Mouse (Mus musculus) limb, embryonic 14.5 days (tissue): Measurements from ENCODE around the gene Dlg1. TPM values are rescaled to one million over a fixed set of nuclear protein-coding genes. Genes with fewer than 3 reads are reported as not detected.
A peak's percentile ranks its signal among the peaks of the same experiment; 100 is the strongest.

Source experiments
- ATAC-seq: fragments of 200-750 bp; cut with Nextera tagmentation; 2 replicates; pipeline ENCODE4 v1.8.0; 2017; ENCODE audit warnings: low read depth, moderate number of reproducible peaks, moderate TSS enrichment; ENCODE audit not compliant: low FRiP score
- DNase-seq: peaks from one replicate; pipeline ENCODE4 v3.0.0-alpha.2; 2015; ENCODE audit warnings: low spot score
- H3K27ac ChIP-seq: fragments of 300-500 bp; sonication (generic); replicated peaks from 2 replicates; pipeline ENCODE4 v1.5.1; 2014; ENCODE audit warnings: low read depth, mild to moderate bottlenecking, low read length, moderate library complexity, mixed read lengths
- H3K27me3 ChIP-seq: fragments of 300-500 bp; sonication (generic); 2 replicates; pipeline ENCODE4 v1.6.1; 2014; ENCODE audit warnings: low read length, mixed read lengths; ENCODE audit not compliant: control insufficient read depth, insufficient read depth
- H3K36me3 ChIP-seq: fragments of 300-500 bp; sonication (generic); 2 replicates; pipeline ENCODE4 v1.6.1; 2014; ENCODE audit warnings: mild to moderate bottlenecking, low read length, moderate library complexity, mixed read lengths; ENCODE audit not compliant: control insufficient read depth, insufficient read depth
- H3K4me1 ChIP-seq: fragments of 300-500 bp; sonication (generic); 2 replicates; pipeline ENCODE4 v1.6.1; 2014; ENCODE audit warnings: antibody characterized with exemption, low read length, mixed read lengths; ENCODE audit not compliant: control insufficient read depth, insufficient read depth
- H3K4me2 ChIP-seq: fragments of 300-500 bp; sonication (generic); replicated peaks from 2 replicates; pipeline ENCODE4 v1.6.1; 2014; ENCODE audit warnings: low read depth, mild to moderate bottlenecking, low read length, moderate library complexity; ENCODE audit not compliant: severe bottlenecking
- H3K4me3 ChIP-seq: fragments of 300-500 bp; sonication (generic); replicated peaks from 2 replicates; pipeline ENCODE4 v1.5.1; 2014; ENCODE audit warnings: low read length
- H3K9ac ChIP-seq: fragments of 300-500 bp; sonication (generic); 2 replicates; pipeline ENCODE4 v1.6.1; 2014; ENCODE audit warnings: mild to moderate bottlenecking, low read depth, low read length, moderate library complexity; ENCODE audit not compliant: severe bottlenecking
- H3K9me3 ChIP-seq: fragments of 300-500 bp; sonication (generic); 2 replicates; pipeline ENCODE4 v1.6.1; 2016; ENCODE audit warnings: low read length; ENCODE audit not compliant: control insufficient read depth
- POLR2A ChIP-seq: fragments of 200-500 bp; IDR thresholded peaks from 2 replicates; pipeline ENCODE4 v1.8.0; 2012; ENCODE audit warnings: inconsistent platforms, mild to moderate bottlenecking, moderate library complexity, borderline replicate concordance; ENCODE audit not compliant: insufficient read depth, insufficient read length; ENCODE audit errors: extremely low read depth
- WGBS: fragments of 180-500 bp; shearing (Covaris S2); extraction: QIAGEN DNeasy Blood & Tissue Kit; methylation state at CpG from one replicate; pipeline ENCODE4 v1.1.7; 2014; 5-methylcytosine and 5-hydroxymethylcytosine counted together
- polyA plus RNA-seq, 2 experiments: library from polyadenylated mRNA; depleted of rRNA in 1 of 2; stranded (reverse) in 1 of 2; unstranded in 1 of 2; fragments of >200 nt; fragmentation: Nextera tagmentation in 1 of 2; extraction: Ambion mirVana in 1 of 2; gene quantifications; 2 replicates each; pipeline versions ENCODE4 v1.2.1 to v1.2.3; 2012 to 2014

Gene Dlg1
- polyA plus RNA-seq, 2 experiments = 37.9 to 62.0 TPM

DNA sequence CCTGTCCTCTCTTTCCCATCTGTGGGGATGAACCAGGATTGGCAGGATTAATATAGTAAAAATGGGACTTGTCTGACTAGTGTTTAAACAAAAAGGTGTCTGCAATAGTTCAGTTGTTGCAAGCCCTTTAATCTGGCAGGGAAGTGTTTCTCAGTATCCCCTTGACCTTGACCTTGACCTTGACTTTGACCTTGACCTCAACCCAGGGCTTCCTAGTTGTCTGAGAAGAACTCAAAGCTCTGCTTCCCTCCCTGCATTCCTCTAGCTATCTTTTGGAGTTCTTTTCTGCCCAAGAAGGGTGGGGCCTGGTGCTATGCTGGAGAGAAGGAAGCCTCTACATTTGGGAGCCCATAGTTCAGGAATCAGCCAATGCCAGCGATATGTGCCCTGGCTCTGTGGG lies 238.6 kb downstream of the Dlg1 start:
- 76% methylated on average over 1 of the region's 1 CpGs for WGBS

GRCm38 (mm10) chr16:31903239-31903638 lies 240.0 kb downstream of the Dlg1 start:
- no peak for ATAC-seq
- Histone ChIP-seq H3K4me1 (peaks cover 12% of the 10 kb centered on the region; the same call in 1 of the 2 replicates), H3K27me3 (no peaks in the 10 kb centered on the region), H3K9ac (no peak overlapping the region), H3K4me2 (no peak overlapping the region), H3K9me3 (peaks cover 4% of the 10 kb centered on the region), H3K4me3 (no peak overlapping the region), H3K27ac (no peak overlapping the region), H3K36me3 (no peaks in the 10 kb centered on the region)
- WGBS = 87% methylated on average over 8 of the region's 8 CpGs
- no peak for DNase-seq
- no peak for TF ChIP-seq POLR2A

More for the DNA sequence above, 238.6 kb downstream of the Dlg1 start:
- Histone ChIP-seq H3K27me3 (no peaks in the 10 kb centered on the region), H3K4me1 (peaks cover 18% of the 10 kb centered on the region), H3K4me3 (no peak overlapping the region), H3K27ac (no peak overlapping the region), H3K4me2 (no peak overlapping the region), H3K36me3 (no peaks in the 10 kb centered on the region), H3K9ac (no peak overlapping the region), H3K9me3 (peaks cover 4% of the 10 kb centered on the region)
- no peak for TF ChIP-seq POLR2A
- DNase-seq (no peak), ATAC-seq (no peak)

DNA sequence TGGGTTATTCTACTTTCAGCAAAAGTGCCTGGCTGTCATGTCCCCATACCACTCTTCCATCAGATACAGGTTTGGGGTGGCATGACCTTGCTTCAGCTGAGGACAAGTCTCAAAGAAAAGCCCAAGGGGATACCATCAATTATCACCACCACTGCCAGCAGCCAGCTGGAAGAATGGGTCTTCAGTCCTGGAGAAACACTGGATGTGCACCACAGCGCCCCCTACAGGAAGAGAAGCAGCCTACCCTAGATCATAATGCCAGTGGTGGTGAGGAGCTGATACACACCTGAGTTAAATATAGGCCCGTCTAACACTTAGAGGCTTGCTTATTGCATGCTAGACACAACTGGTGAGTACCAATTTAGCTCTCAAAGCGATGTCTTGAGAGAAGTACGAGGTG lies 242.1 kb downstream of the Dlg1 start:
- Histone ChIP-seq H3K9me3 (no peaks in the 10 kb centered on the region), H3K27me3 (no peaks in the 10 kb centered on the region), H3K4me1 (peaks cover 12% of the 10 kb centered on the region; the same call in 1 of the 2 replicates), H3K36me3 (no peaks in the 10 kb centered on the region), H3K4me3 (no peak overlapping the region), H3K9ac (no peak overlapping the region), H3K27ac (no peak overlapping the region), H3K4me2 (no peak overlapping the region)
- no peak for ATAC-seq
- TF ChIP-seq POLR2A = no peak
- 69% methylated on average over 4 of the region's 4 CpGs for WGBS
- DNase-seq = no peak

GRCm38 (mm10) chr16:31905891-31906825 lies 242.9 kb downstream of the Dlg1 start:
- H3K27ac ChIP-seq = no peak overlapping the region
- peak overlapping the region; percentile 25 for H3K4me2 ChIP-seq
- no peaks in the 10 kb centered on the region for H3K9me3 ChIP-seq
- no peak overlapping the region; the same call in none of the 2 replicates for H3K9ac ChIP-seq
- H3K4me1 ChIP-seq = peaks cover 12% of the 10 kb centered on the region; the same call in 1 of the 2 replicates
- ATAC-seq (no peak), DNase-seq (no peak)
- no peak overlapping the region; the same call in 1 of the 2 replicates for H3K4me3 ChIP-seq
- no peaks in the 10 kb centered on the region for H3K36me3 ChIP-seq
- no peak for TF ChIP-seq POLR2A
- WGBS = 31% methylated on average over 20 of the region's 20 CpGs
- H3K27me3 ChIP-seq = no peaks in the 10 kb centered on the region

DNA sequence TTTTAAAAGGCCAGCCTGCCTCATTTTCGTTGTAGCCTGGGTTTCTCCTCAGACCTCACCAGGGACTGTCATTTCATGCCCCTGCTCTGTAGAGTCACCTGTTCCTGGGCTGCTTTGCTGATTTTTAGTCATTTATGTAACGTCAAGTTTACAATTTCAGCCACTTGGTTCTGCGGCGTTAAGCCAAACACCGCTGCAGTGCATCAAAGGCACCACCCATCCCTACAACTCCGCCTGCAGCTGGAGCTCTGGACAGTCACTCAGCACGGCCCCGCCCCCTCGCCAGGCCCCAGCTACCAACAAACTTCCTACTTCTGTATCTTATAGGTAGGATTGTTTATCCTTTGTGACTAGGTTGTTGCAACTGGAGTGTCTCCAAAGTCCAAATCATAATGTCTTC lies 243.7 kb downstream of the Dlg1 start:
- Histone ChIP-seq H3K9me3 (no peaks in the 10 kb centered on the region), H3K4me3 (no peak overlapping the region; the same call in 1 of the 2 replicates), H3K27ac (0 out of 2 replicates have a peak overlapping the region, but pooled peaks have one; percentile 0), H3K4me1 (peaks cover 12% of the 10 kb centered on the region; the same call in 1 of the 2 replicates), H3K36me3 (no peaks in the 10 kb centered on the region), H3K9ac (no peak overlapping the region), H3K4me2 (peak overlapping the region; percentile 25), H3K27me3 (no peaks in the 10 kb centered on the region)
- peak; percentile 68 for ATAC-seq
- no peak for TF ChIP-seq POLR2A
- 5% methylated on average over 9 of the region's 9 CpGs for WGBS
- DNase-seq = peak; percentile 35
